Mouse (Mus musculus) cortical plate, adult 2 months (tissue): ENCODE results near the gene Nlrc5.

ENCODE experiments used
- CTCF ChIP-seq: fragments of 200-500 bp; IDR thresholded peaks from 2 replicates; pipeline ENCODE4 v1.5.1; 2011; ENCODE audit warnings: mild to moderate bottlenecking, control low read depth, low read length; ENCODE audit not compliant: insufficient read depth; ENCODE audit errors: extremely low read depth
- POLR2A ChIP-seq: fragments of 200-500 bp; IDR thresholded peaks from 2 replicates; pipeline ENCODE4 v1.6.1; 2011; ENCODE audit warnings: mild to moderate bottlenecking, low read length, control low read depth; ENCODE audit not compliant: insufficient read depth; ENCODE audit errors: extremely low read depth

- TF ChIP-seq CTCF = no peak
- TF ChIP-seq POLR2A = no peak
These were observed 6.2 kb downstream of the Nlrc5 start for GRCm38 (mm10) chr8:94440389-94440788.
